Comparison of ENCODE assay signal across 8 mouse cellular contexts in genomic region chr10:84387338-84387737, GRCm38 (mm10). TPM values are rescaled to one million over a fixed set of nuclear protein-coding genes. Genes with fewer than 3 reads are reported as not detected.
A peak's percentile ranks its signal among the peaks of the same experiment; 100 is the strongest.
DNase-seq lines count a peak whose midpoint lies in the region; ATAC-seq lines count a peak whose summit lies in the region.
"Had no signal": no experiment of that assay in that cellular context is flagged by ENCODE, and none has a peak within 500 bp of the region (broad histone marks: within the 10 kb centered on the region; RNA-seq: fewer than 3 reads in every experiment).

No protein-coding gene starts in this region.

- H3K9me3 ChIP-seq in forebrain, embryonic 16.5 days (ENCODE audit: control insufficient read depth, low read length), result no peaks in the 10 kb centered on the region
- no peaks in the 10 kb centered on the region for H3K9me3 ChIP-seq in midbrain, embryonic 15.5 days

- ATAC-seq in forebrain, embryonic 16.5 days, result peak; percentile 68
- ATAC-seq in midbrain, embryonic 15.5 days (replicated peaks), result no peak

- H3K4me3 ChIP-seq in forebrain, embryonic 16.5 days (replicated peaks; ENCODE audit: low read length), result no peak overlapping the region
- H3K4me3 ChIP-seq in midbrain, embryonic 15.5 days, result no peak overlapping the region

- peak; percentile 70 for DNase-seq in layer of hippocampus, adult 9-11 months
- no peak for DNase-seq in layer of hippocampus, postnatal 36 days
- DNase-seq in embryo, embryonic 10 days (ENCODE audit: low spot score), result peak; percentile 36
- DNase-seq in testis, postnatal 10 days (ENCODE audit: low spot score), result no peak
- DNase-seq in adrenal gland, postnatal 10 days, result no peak
- DNase-seq: lung, postnatal 14 days had no signal

- H3K27me3 ChIP-seq in forebrain, embryonic 16.5 days (replicated peaks; ENCODE audit: control insufficient read depth, insufficient read depth, low read length), result no peaks in the 10 kb centered on the region
- no peaks in the 10 kb centered on the region for H3K27me3 ChIP-seq in midbrain, embryonic 15.5 days (replicated peaks)

- no peak overlapping the region for H3K9ac ChIP-seq in forebrain, embryonic 16.5 days (replicated peaks; ENCODE audit: low read depth, low read length)
- no peak overlapping the region for H3K9ac ChIP-seq in midbrain, embryonic 15.5 days

- H3K36me3 ChIP-seq in forebrain, embryonic 16.5 days (ENCODE audit: control insufficient read depth, insufficient read depth), result no peaks in the 10 kb centered on the region
- H3K36me3 ChIP-seq in midbrain, embryonic 15.5 days (replicated peaks), result no peaks in the 10 kb centered on the region

- H3K4me2 ChIP-seq in forebrain, embryonic 16.5 days (ENCODE audit: low read length), result no peak overlapping the region
- H3K4me2 ChIP-seq in midbrain, embryonic 15.5 days, result no peak overlapping the region

- peaks cover 61% of the 10 kb centered on the region for H3K4me1 ChIP-seq in forebrain, embryonic 16.5 days (replicated peaks; ENCODE audit: control insufficient read depth, insufficient read depth, low read length)
- H3K4me1 ChIP-seq in midbrain, embryonic 15.5 days, result peaks cover 58% of the 10 kb centered on the region

- peak overlapping the region; percentile 82 for H3K27ac ChIP-seq in forebrain, embryonic 16.5 days (ENCODE audit: low read length)
- peak overlapping the region; percentile 18 for H3K27ac ChIP-seq in midbrain, embryonic 15.5 days

- WGBS in forebrain, embryonic 16.5 days, result 20% methylated on average over 4 of the region's 4 CpGs
- 35% methylated on average over 4 of the region's 4 CpGs for WGBS in midbrain, embryonic 15.5 days

RNA-seq across cellular contexts. Expression of gene Nuak1, which starts 53.1 kb away (rescaled TPM):
- 10 to 100 TPM; 54.7 to 55.6 TPM for total RNA-seq in layer of hippocampus, postnatal 36 days (2021)
- 12.5 and 15.7 TPM in 2 replicates for polyA plus RNA-seq in forebrain, embryonic 16.5 days (2015; fragmentation: Nextera tagmentation; extraction: Ambion mirVana)
- polyA plus RNA-seq in midbrain, embryonic 15.5 days (2015; fragmentation: Nextera tagmentation; extraction: Ambion mirVana), result 5.0 and 6.4 TPM in 2 replicates
- 10 to 100 TPM in 1 of 2 experiments, 1 to 10 TPM in 1; 8.8 to 10.9 TPM for total RNA-seq in adrenal gland, postnatal 10 days (2021)

Comparison
In these comparisons a context has a peak if more than half of its experiments do, and no peak if none do; other contexts are left out.
1. DNase-seq: peak in layer of hippocampus, adult 9-11 months (single experiment) and embryo, embryonic 10 days (single experiment); none in layer of hippocampus, postnatal 36 days (0 of 2), testis, postnatal 10 days (single experiment) and adrenal gland, postnatal 10 days (single experiment).
2. RNA of gene Nuak1, which starts 53.1 kb away (total RNA-seq): 54.7 to 55.6 TPM in layer of hippocampus, postnatal 36 days; 8.8 to 10.9 TPM in adrenal gland, postnatal 10 days; every median in the first group is over 4 times any median in the second.